Mouse (Mus musculus): ENCODE measurements around the gene Fmo4.
"Not testable (repeated sequence)": the region's sequence is repeated elsewhere in the genome, so short reads cannot be mapped to it uniquely, and the experiment has no call there.

Gene Fmo4

GRCm38 (mm10) chr1:162796441-162796840, 17.3 kb downstream of the Fmo4 start:
- DNase-seq (ENCODE audit: extremely low read depth, insufficient read length, low spot score) = no peak

DNA sequence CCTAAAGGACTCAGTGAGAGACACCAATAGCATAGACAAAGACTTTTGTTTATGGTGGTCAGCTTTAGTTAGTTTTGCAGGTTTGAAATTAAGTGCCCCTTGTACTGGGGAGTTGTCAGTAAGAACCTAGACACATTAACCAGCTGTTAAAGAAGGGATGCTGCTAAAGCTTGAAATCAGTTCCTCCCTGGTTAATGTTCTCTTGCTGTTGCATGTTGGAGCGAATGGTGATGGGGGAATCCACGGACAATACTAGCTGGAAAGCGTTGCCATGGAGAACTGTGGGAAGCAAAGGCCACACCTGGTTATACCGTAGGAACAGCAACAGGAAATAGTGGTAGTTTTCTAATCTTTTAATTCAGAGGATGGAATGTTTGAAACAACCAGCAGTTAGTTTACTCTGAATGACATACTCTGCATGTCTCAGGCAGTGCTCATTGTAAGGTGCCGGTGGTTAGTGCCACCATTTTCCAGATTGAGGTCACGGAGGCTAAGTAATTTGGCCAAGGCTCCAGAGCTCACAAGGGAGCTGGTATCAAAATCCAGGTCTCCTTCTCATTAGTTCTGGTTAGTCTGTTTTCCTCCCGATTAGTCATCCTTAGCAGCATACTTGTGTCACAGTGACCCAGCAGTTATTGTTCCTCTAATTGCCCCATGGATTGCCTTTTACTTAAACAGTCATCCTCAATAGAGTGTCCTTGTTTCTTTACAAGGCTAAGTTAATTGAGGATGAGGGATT, 21.3 kb downstream of the Fmo4 start:
- DNase-seq (ENCODE audit: extremely low read depth, insufficient read length, low spot score) = no peak

DNA sequence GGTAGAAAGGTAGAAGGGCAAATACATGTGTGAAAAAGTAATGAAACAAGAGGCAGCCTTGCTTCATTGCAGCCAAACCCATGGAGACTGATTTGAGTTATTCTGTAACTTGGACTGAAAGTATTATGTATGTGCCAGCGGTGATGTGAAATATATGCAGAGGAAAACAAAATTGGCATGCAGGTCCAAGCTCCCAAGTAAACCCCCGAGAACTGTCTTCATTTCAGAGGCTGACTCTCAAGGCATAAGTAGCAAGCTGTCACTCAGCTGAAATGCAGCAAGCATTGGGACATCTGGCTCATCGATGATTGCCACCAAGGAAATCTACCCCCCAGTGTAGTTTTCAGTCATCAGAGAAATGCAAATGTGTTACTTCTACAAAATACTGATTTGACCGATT, 28.6 kb downstream of the Fmo4 start:
- DNase-seq (ENCODE audit: extremely low read depth, insufficient read length, low spot score) = no peak

DNA sequence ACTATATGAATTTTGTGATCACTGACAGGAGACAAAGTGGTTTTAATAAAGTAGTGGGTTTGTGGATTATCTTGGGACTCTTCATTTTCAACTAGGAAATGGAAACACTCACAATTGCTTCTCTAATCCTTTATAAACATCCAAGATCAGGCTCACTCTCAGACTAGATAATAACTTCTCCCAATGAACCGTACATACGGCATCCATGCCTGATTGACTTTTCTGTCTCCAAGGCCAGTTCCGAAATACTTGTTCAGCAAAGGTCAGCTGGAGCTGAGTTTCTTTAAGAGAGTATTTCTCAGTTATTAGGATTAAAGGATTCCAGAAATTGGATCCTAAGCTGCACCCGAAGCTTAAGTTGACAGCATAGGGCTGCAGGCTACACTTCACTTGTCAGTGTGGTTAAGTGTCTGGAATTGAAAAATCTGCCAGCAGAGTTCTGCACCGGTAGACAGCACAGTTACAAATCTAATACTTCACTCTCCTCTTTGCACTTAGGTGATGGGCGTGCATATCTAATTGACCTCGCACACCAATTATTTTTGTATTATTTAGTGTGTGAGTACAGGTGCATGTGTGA, 30.0 kb downstream of the Fmo4 start:
- DNase-seq (ENCODE audit: extremely low read depth, insufficient read length, low spot score) = no peak

DNA sequence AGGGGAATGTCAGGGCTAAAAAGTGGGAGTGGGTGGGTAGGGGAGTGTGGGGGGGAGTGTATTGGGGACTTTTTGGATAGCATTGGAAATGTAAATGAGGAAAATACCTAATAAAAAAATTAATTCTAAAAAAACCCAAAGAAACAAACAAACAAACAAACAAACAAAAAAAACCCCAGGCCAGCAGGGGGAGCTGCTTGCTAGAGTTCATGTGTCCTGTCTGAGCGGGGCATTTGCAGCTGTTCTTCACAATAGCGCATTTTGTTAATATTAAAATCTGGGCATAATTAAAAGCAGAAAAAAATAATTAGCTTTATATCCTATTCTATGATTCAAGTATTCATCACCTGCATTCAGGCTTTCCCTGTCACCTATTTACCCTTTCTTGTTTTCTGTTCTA, 32.7 kb downstream of the Fmo4 start:
- not testable (repeated sequence) for DNase-seq (ENCODE audit: extremely low read depth, insufficient read length, low spot score)

DNA sequence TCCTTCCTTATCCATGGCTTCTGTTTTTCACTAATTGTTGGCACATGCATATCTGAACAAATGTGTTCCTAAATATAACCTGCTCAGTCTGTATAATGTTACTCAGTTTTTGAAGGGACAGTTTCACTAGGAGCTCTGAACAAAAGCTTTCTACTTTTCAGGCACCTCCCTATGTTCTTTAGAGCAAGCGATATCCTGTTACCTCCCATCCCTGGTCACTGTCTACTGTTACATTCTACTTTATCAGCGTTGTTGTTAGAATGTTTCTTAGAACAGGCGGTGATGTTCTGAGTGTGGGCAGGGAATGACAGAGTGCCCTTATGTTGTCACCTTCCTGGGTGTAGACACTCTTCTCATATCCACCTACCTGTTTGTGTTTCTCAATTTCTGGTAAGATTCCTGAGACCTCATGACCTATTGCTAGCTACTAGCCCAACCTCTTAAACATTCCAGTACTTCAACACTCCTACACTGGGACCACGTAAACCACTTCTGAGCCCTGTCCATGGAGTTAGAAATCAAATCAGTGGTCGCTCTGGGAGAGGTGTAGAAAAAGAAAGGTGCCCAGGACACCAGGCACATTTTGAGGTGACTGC, 35.7 kb downstream of the Fmo4 start:
- no peak for DNase-seq (ENCODE audit: extremely low read depth, insufficient read length, low spot score)

GRCm38 (mm10) chr1:162773661-162774060, 40.1 kb downstream of the Fmo4 start:
- no peak for DNase-seq (ENCODE audit: extremely low read depth, insufficient read length, low spot score)

DNA sequence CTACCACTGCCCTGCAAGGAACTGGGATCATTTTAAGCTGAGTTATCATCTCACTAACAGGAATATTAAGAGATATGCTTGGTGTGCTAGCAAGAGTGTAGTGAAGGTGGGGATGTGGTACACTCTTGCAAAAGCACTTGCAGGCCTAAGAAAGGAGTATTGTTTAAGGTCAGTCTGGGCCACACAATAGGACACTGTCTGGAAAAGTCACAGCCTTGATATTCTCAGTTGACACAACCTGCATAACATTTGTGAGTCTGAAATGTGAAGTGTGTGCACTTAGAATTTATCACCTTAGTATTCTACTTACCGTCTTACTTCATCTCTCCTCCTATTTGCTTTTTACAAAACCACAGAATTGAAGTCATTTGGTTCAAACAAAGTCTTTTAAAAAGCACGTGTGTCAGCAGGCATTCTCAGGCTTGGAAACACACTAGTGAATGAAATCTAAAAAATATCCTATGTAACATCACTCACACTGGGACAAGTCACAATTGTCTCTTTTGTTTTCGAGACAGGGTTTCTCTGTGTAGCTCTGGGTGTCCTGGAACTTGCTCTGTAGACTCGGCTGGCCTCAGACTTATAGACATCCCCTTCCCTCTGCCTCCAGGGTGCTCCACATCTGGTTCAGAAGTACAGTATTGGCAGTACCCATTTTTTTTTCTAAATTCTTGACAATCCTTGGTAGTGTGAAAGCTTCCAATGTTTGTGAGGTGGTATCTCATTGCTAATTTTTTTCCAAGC, 42.0 kb downstream of the Fmo4 start:
- DNase-seq (ENCODE audit: extremely low read depth, insufficient read length, low spot score) = no peak

- no peak for DNase-seq (ENCODE audit: extremely low read depth, insufficient read length, low spot score)
These were observed 61.8 kb downstream of the Fmo4 start for GRCm38 (mm10) chr1:162752009-162752408.

DNA sequence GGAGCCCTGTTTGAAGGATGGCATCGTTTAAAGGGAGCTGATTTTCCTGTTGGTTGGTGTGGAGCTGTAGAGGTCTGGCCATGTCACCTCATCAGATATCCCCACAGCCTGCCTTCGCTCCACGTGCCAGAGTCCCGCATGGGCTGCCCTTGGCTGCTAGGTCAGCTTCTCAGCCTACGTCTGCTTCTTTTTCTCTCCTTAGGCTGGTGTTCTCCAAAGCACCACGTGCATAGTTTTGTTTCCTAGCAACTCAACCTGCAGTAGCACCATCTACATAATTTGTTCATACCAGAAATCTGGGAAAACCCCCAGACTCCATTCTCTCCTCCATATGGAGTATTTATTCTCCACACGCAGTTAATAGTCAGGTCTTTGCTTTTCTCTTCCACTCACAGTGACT, 64.2 kb downstream of the Fmo4 start:
- DNase-seq (ENCODE audit: extremely low read depth, insufficient read length, low spot score) = no peak

- no peak for DNase-seq (ENCODE audit: extremely low read depth, insufficient read length, low spot score)
These were observed 65.0 kb downstream of the Fmo4 start for GRCm38 (mm10) chr1:162748761-162749160.

Data from 3134 (cell line).